Mouse (Mus musculus): Measurements from ENCODE around the gene Acp4. TPM values are rescaled to one million over a fixed set of nuclear protein-coding genes. Genes with fewer than 3 reads are reported as not detected.
A peak's percentile ranks its signal among the peaks of the same experiment; 100 is the strongest.
"Not testable (repeated sequence)": the region's sequence is repeated elsewhere in the genome, so short reads cannot be mapped to it uniquely, and the experiment has no call there.

Acp4 gene
- polyA plus RNA-seq, 1 experiment from 2014 or later: not detected

- Histone ChIP-seq H3K27ac (ENCODE audit: low read depth, low read length) (no peak overlapping the region), H3K4me2 (ENCODE audit: low read depth) (no peak overlapping the region), H3K27me3 (ENCODE audit: control insufficient read depth, insufficient read depth, low read length) (no peaks in the 10 kb centered on the region), H3K4me1 (ENCODE audit: control insufficient read depth, insufficient read depth, low read length) (peaks cover 1% of the 10 kb centered on the region), H3K36me3 (ENCODE audit: control insufficient read depth, insufficient read depth, low read length) (peaks cover 22% of the 10 kb centered on the region), H3K9ac (ENCODE audit: low read length) (no peak overlapping the region), H3K4me3 (ENCODE audit: low read depth, low read length) (no peak overlapping the region), H3K9me3 (ENCODE audit: control insufficient read depth, low read length) (no peaks in the 10 kb centered on the region)
- WGBS: 78% methylated on average over 15 of the region's 15 CpGs
- no peak for DNase-seq (ENCODE audit: low spot score)
- ATAC-seq (ENCODE audit: insufficient read depth, low FRiP score, low TSS enrichment): no peak
These were observed 4.1 kb downstream of the Acp4 start for GRCm38 (mm10) chr7:44253023-44253616.

GRCm38 (mm10) chr7:44250732-44251275 is 6.4 kb downstream of the Acp4 start:
- peaks cover 24% of the 10 kb centered on the region for H3K36me3 ChIP-seq (ENCODE audit: control insufficient read depth, insufficient read depth, low read length)
- H3K27ac ChIP-seq (ENCODE audit: low read depth, low read length); H3K9me3 ChIP-seq (ENCODE audit: control insufficient read depth, low read length); H3K4me2 ChIP-seq (ENCODE audit: low read depth); H3K9ac ChIP-seq (ENCODE audit: low read length); H3K4me1 ChIP-seq (ENCODE audit: control insufficient read depth, insufficient read depth, low read length); H3K27me3 ChIP-seq (ENCODE audit: control insufficient read depth, insufficient read depth, low read length); H3K4me3 ChIP-seq (ENCODE audit: low read depth, low read length); DNase-seq (ENCODE audit: low spot score); ATAC-seq (ENCODE audit: insufficient read depth, low FRiP score, low TSS enrichment): not testable (repeated sequence)
- 88% methylated on average over 17 of the region's 17 CpGs for WGBS

- Histone ChIP-seq H3K9ac (ENCODE audit: low read length) (no peak overlapping the region), H3K4me1 (ENCODE audit: control insufficient read depth, insufficient read depth, low read length) (peaks cover 10% of the 10 kb centered on the region), H3K27me3 (ENCODE audit: control insufficient read depth, insufficient read depth, low read length) (no peaks in the 10 kb centered on the region), H3K27ac (ENCODE audit: low read depth, low read length) (no peak overlapping the region), H3K4me2 (ENCODE audit: low read depth) (no peak overlapping the region), H3K4me3 (ENCODE audit: low read depth, low read length) (no peak overlapping the region), H3K9me3 (ENCODE audit: control insufficient read depth, low read length) (no peaks in the 10 kb centered on the region), H3K36me3 (ENCODE audit: control insufficient read depth, insufficient read depth, low read length) (peaks cover 24% of the 10 kb centered on the region)
- WGBS: 94% methylated on average over 4 of the region's 4 CpGs
- DNase-seq (ENCODE audit: low spot score): no peak
- no peak for ATAC-seq (ENCODE audit: insufficient read depth, low FRiP score, low TSS enrichment)
These were observed 7.9 kb downstream of the Acp4 start for GRCm38 (mm10) chr7:44249248-44249647.

- H3K4me2 ChIP-seq (ENCODE audit: low read depth): peak overlapping the region; percentile 75
- H3K4me1 ChIP-seq (ENCODE audit: control insufficient read depth, insufficient read depth, low read length): peaks cover 10% of the 10 kb centered on the region
- H3K4me3 ChIP-seq (ENCODE audit: low read depth, low read length): peak overlapping the region; percentile 90
- DNase-seq (ENCODE audit: low spot score): no peak
- no peaks in the 10 kb centered on the region for H3K9me3 ChIP-seq (ENCODE audit: control insufficient read depth, low read length)
- H3K27me3 ChIP-seq (ENCODE audit: control insufficient read depth, insufficient read depth, low read length): no peaks in the 10 kb centered on the region
- no peak for ATAC-seq (ENCODE audit: insufficient read depth, low FRiP score, low TSS enrichment)
- H3K36me3 ChIP-seq (ENCODE audit: control insufficient read depth, insufficient read depth, low read length): peaks cover 23% of the 10 kb centered on the region
- H3K27ac ChIP-seq (ENCODE audit: low read depth, low read length): no peak overlapping the region
- H3K9ac ChIP-seq (ENCODE audit: low read length): no peak overlapping the region; the same call in 1 of the 2 replicates
- 94% methylated on average over 2 of the region's 2 CpGs for WGBS
These were observed 9.2 kb downstream of the Acp4 start for GRCm38 (mm10) chr7:44247971-44248370.

GRCm38 (mm10) chr7:44246984-44247470 is 10.2 kb downstream of the Acp4 start:
- Histone ChIP-seq H3K4me3 (ENCODE audit: low read depth, low read length) (peak overlapping the region; percentile 90), H3K4me1 (ENCODE audit: control insufficient read depth, insufficient read depth, low read length) (peaks cover 10% of the 10 kb centered on the region), H3K9ac (ENCODE audit: low read length) (peak overlapping the region; percentile 94), H3K27me3 (ENCODE audit: control insufficient read depth, insufficient read depth, low read length) (no peaks in the 10 kb centered on the region), H3K4me2 (ENCODE audit: low read depth) (peak overlapping the region; percentile 75), H3K27ac (ENCODE audit: low read depth, low read length) (peak overlapping the region; percentile 84), H3K9me3 (ENCODE audit: control insufficient read depth, low read length) (no peaks in the 10 kb centered on the region), H3K36me3 (ENCODE audit: control insufficient read depth, insufficient read depth, low read length) (peaks cover 16% of the 10 kb centered on the region)
- under 1% methylated on average over 23 of the region's 23 CpGs for WGBS
- DNase-seq (ENCODE audit: low spot score): peak; percentile 70
- ATAC-seq (ENCODE audit: insufficient read depth, low FRiP score, low TSS enrichment): peak; percentile 50

- Histone ChIP-seq H3K9me3 (ENCODE audit: control insufficient read depth, low read length) (no peaks in the 10 kb centered on the region), H3K36me3 (ENCODE audit: control insufficient read depth, insufficient read depth, low read length) (peaks cover 16% of the 10 kb centered on the region), H3K9ac (ENCODE audit: low read length) (peak within 1 kb of the TSS; percentile 94), H3K27me3 (ENCODE audit: control insufficient read depth, insufficient read depth, low read length) (no peaks in the 10 kb centered on the region), H3K4me3 (ENCODE audit: low read depth, low read length) (peak within 1 kb of the TSS; percentile 90), H3K27ac (ENCODE audit: low read depth, low read length) (peak within 1 kb of the TSS; percentile 84), H3K4me1 (ENCODE audit: control insufficient read depth, insufficient read depth, low read length) (peaks cover 10% of the 10 kb centered on the region), H3K4me2 (ENCODE audit: low read depth) (peak within 1 kb of the TSS; percentile 75)
- peak; percentile 93 for DNase-seq (ENCODE audit: low spot score)
- peak; percentile 81 for ATAC-seq (ENCODE audit: insufficient read depth, low FRiP score, low TSS enrichment)
- WGBS: under 1% methylated on average over 62 of the region's 62 CpGs
These were observed 10.9 kb downstream of the Acp4 start, which contains the start of the genes 1700028J19Rik and 2410002F23Rik for GRCm38 (mm10) chr7:44246055-44246983. Gene 1700028J19Rik (minus strand): TSS chr7:44246695. Gene 2410002F23Rik (plus strand): TSS chr7:44246722.

- H3K4me1 ChIP-seq (ENCODE audit: control insufficient read depth, insufficient read depth, low read length): peaks cover 10% of the 10 kb centered on the region
- H3K27ac ChIP-seq (ENCODE audit: low read depth, low read length): no peak overlapping the region
- H3K9ac ChIP-seq (ENCODE audit: low read length): no peak overlapping the region
- peaks cover 2% of the 10 kb centered on the region for H3K36me3 ChIP-seq (ENCODE audit: control insufficient read depth, insufficient read depth, low read length)
- H3K27me3 ChIP-seq (ENCODE audit: control insufficient read depth, insufficient read depth, low read length): no peaks in the 10 kb centered on the region
- H3K9me3 ChIP-seq (ENCODE audit: control insufficient read depth, low read length): no peaks in the 10 kb centered on the region
- WGBS: 53% methylated on average over 1 of the region's 1 CpGs
- DNase-seq (ENCODE audit: low spot score): no peak
- H3K4me2 ChIP-seq (ENCODE audit: low read depth): no peak overlapping the region
- no peak overlapping the region for H3K4me3 ChIP-seq (ENCODE audit: low read depth, low read length)
- no peak for ATAC-seq (ENCODE audit: insufficient read depth, low FRiP score, low TSS enrichment)
These were observed 13.1 kb downstream of the Acp4 start for GRCm38 (mm10) chr7:44244080-44244479.

- no peak for ATAC-seq (ENCODE audit: insufficient read depth, low FRiP score, low TSS enrichment)
- H3K27ac ChIP-seq (ENCODE audit: low read depth, low read length): no peak overlapping the region
- no peaks in the 10 kb centered on the region for H3K36me3 ChIP-seq (ENCODE audit: control insufficient read depth, insufficient read depth, low read length)
- no peak overlapping the region for H3K4me3 ChIP-seq (ENCODE audit: low read depth, low read length)
- H3K9ac ChIP-seq (ENCODE audit: low read length): no peak overlapping the region
- WGBS: 86% methylated on average over 2 of the region's 2 CpGs
- H3K9me3 ChIP-seq (ENCODE audit: control insufficient read depth, low read length): no peaks in the 10 kb centered on the region
- no peak overlapping the region for H3K4me2 ChIP-seq (ENCODE audit: low read depth)
- peaks cover 3% of the 10 kb centered on the region for H3K4me1 ChIP-seq (ENCODE audit: control insufficient read depth, insufficient read depth, low read length)
- H3K27me3 ChIP-seq (ENCODE audit: control insufficient read depth, insufficient read depth, low read length): no peaks in the 10 kb centered on the region
- DNase-seq (ENCODE audit: low spot score): no peak
These were observed 16.0 kb downstream of the Acp4 start for GRCm38 (mm10) chr7:44241163-44241562.
